Mouse (Mus musculus): ENCODE data around the gene Gm14698.

Gm14698 gene

DNA sequence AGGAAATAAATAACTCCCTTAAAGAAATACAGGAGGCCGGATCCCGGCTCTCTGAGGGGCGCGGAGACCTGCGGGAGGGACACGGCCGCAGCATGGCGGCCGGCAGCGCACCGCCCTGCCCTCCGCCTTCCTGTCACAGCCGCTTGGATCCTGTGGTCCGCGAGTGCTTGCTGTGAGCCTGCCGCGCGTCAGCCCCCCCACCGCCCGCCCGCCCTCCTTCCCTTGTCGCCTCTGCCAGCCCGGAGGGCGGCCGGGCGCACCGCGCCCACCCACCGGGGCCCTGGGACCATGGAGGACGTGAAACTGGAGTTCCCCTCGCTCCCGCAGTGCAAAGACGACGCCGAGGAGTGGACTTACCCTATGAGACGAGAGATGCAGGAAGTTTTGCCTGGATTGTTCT is at the start of gene Gm14698:
TSS of gene Gm14698 (plus strand) at position 35 of the 400 bp plus-strand sequence.
- DNase-seq = peak; percentile 38

DNA sequence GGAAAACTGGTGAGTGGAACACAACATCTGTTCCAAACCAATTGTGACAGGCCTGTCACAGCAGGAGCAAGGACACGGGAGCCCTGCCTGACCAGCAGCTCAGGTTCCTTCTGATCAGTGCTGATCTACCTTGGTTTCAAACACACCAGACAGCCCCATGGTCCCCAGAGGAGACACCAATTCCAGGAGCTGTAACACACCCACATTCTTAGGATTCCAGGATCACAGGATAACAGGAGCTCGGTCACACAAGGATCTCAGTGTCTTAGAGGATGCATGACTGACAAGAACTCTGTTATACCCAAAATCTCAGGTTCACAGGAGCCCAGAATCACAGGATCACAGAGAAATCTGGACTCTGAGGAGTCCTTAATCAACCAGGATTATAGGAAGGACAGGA is 444 bp upstream of the Gm14698 start:
- peak; percentile 3 for DNase-seq

DNA sequence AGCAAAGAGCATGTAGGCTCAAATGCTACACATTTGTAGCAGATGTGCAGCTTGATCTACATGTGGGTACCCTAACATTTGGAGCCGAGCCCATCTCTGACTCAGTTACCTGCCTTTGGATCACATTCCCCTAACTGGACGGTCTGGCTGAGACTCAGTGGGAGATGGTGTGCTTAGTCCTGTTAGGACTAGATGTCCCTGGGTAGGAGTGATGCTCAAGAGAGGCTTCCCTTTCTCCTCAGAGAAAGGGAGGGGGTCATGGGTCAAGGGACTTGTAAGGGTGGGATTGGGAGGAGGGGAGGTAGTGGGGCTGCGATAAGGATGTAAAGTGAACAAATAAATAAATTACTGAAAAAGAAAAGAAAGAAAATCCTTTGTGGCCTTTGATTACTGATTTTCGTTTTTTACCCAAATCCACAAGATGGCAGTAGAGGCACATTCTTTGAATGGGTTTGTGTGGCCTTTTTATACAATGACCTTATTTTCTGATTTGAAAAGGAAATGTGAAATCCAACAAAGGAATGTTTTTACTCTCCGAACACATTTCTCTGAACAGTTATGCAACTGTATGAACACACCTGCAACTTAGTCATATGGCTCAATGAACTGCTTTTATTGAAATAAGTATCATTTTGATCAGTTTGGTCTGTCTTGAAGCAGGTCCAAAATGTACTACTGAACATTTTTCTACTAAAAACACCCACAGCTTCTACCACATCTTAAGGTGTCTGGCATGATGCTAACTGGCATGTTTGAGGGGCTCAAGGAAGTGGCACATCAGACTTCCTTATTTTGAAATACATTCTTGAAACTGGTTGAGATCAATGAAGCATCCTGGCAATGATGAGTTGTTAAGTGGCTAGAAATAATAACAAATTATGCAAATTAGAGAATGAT is 18.9 kb downstream of the Gm14698 start:
- peak; percentile 49 for DNase-seq

DNA sequence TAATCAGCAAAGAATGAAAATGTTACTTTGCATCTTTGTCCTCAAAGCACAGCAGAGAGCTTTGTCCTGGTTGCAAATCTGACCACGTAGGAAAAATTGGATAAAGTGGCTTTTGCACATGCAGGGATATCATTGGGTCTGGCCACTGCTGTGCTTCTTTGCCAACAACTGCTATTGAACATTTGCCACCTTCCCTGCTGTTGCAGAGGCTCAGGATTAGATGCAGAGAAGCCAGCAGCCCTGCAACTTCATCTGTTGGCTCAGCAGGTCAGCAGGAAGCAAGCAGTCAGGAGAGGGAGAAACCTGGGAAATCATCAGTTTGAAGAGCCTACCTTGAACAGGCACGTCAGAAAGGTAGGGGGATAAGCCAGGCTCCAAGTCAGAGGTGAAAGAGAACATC is 44.3 kb downstream of the Gm14698 start:
- no peak for DNase-seq
